Mouse (Mus musculus) bone marrow, adult 2 months (tissue): Measurements from ENCODE around the gene Gm20481. TPM values are rescaled to one million over a fixed set of nuclear protein-coding genes. Genes with fewer than 3 reads are reported as not detected.
"Not testable (repeated sequence)": the region's sequence is repeated elsewhere in the genome, so short reads cannot be mapped to it uniquely, and the experiment has no call there.

Source experiments
- H3K27ac ChIP-seq: fragments of 200-500 bp; 2 replicates; pipeline ENCODE4 v1.5.1; 2012; ENCODE audit warnings: low read depth, mild to moderate bottlenecking, control low read depth, inconsistent platforms, low read length; ENCODE audit not compliant: control insufficient read depth, poor library complexity, insufficient read depth
- H3K4me1 ChIP-seq: fragments of 200-500 bp; 2 replicates; pipeline ENCODE4 v1.6.1; 2011; ENCODE audit warnings: low read length; ENCODE audit not compliant: control insufficient read depth, insufficient read depth
- H3K4me3 ChIP-seq: fragments of 200-500 bp; replicated peaks from 2 replicates; pipeline ENCODE3; 2011; ENCODE audit warnings: mild to moderate bottlenecking, low read depth, low read length, control low read depth; ENCODE audit not compliant: control insufficient read depth
- CTCF ChIP-seq: fragments of 200-500 bp; IDR thresholded peaks from 2 replicates; pipeline ENCODE4 v1.5.1; 2011; ENCODE audit warnings: low read length, control low read depth; ENCODE audit not compliant: control insufficient read depth, insufficient read depth
- POLR2A ChIP-seq: fragments of 200-500 bp; IDR thresholded peaks from 2 replicates; pipeline ENCODE4 v1.6.1; 2011; ENCODE audit warnings: low read depth, mild to moderate bottlenecking, control low read depth, low read length, borderline replicate concordance; ENCODE audit not compliant: control insufficient read depth
- WGBS: fragments of 180-500 bp; shearing (Covaris S2); methylation state at CpG from one replicate; pipeline ENCODE4 v1.1.7; 2018; 5-methylcytosine and 5-hydroxymethylcytosine counted together
- polyA plus RNA-seq: library from polyadenylated mRNA; stranded (reverse); fragments of >200 nt; gene quantifications from 2 replicates; pipeline ENCODE4 v1.2.4, GENCODE M21; 2011; ENCODE audit warnings: low replicate concordance; ENCODE audit not compliant: missing spikeins, insufficient read depth, insufficient read length

The Gm20481 gene
- polyA plus RNA-seq = not detected in 2 replicates

- H3K4me1 ChIP-seq, H3K4me3 ChIP-seq, H3K27ac ChIP-seq: not testable (repeated sequence)
- 65% methylated on average over 7 of the region's 11 CpGs for WGBS
Measured at GRCm38 (mm10) chr17:34969822-34970221, at the start of gene Gm20481. Gene Gm20481 (plus strand): TSS chr17:34969912.

GRCm38 (mm10) chr17:34922939-34923338 lies 46.8 kb upstream of the Gm20481 start:
- no peak overlapping the region for H3K4me3 ChIP-seq
- 58% methylated on average over 6 of the region's 6 CpGs for WGBS
- TF ChIP-seq POLR2A (no peak), CTCF (no peak)
- no peaks in the 10 kb centered on the region; the same call in 1 of the 2 replicates for H3K4me1 ChIP-seq
- H3K27ac ChIP-seq = no peak overlapping the region

- 32% methylated on average over 5 of the region's 5 CpGs for WGBS
- H3K27ac ChIP-seq = no peak overlapping the region
- no peak overlapping the region for H3K4me3 ChIP-seq
- H3K4me1 ChIP-seq = no peaks in the 10 kb centered on the region; the same call in 1 of the 2 replicates
- TF ChIP-seq POLR2A = no peak
- TF ChIP-seq CTCF = no peak
Measured at GRCm38 (mm10) chr17:34924258-34924657, 45.5 kb upstream of the Gm20481 start.

DNA sequence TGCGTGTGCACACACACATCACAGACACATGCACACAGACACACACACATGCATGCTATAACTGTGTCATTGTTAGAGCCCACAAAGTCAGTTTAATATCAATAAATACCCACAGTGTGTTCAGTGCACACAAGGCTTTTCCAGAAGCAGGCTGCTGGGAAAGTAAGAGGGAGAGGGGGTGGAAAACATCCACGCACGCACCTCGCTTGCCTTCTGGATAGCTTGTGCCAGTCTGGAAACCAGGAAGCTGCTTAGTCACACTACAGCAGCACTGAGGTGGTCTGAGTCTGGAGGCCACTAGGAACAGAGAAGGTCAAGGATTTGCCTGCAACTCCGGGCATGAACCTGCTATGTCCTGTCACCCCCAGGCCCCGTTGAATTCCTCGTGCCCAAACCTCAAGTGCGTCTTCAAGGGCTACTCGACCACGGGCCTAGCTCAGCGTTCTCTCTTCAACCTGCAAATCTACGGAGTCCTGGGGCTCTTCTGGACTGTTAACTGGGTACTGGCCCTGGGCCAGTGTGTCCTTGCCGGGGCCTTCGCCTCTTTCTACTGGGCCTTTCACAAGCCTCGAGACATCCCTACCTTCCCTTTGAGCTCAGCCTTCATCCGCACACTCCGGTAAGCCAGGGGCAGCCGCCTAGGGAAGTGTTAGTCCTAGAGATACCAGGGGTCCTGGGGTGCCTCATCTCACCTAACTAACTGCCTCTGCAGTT lies 42.2 kb upstream of the Gm20481 start:
- WGBS = 89% methylated on average over 18 of the region's 18 CpGs
- Histone ChIP-seq H3K27ac (no peak overlapping the region), H3K4me1 (no peaks in the 10 kb centered on the region; the same call in 1 of the 2 replicates), H3K4me3 (no peak overlapping the region)
- TF ChIP-seq CTCF = no peak
- TF ChIP-seq POLR2A = no peak

DNA sequence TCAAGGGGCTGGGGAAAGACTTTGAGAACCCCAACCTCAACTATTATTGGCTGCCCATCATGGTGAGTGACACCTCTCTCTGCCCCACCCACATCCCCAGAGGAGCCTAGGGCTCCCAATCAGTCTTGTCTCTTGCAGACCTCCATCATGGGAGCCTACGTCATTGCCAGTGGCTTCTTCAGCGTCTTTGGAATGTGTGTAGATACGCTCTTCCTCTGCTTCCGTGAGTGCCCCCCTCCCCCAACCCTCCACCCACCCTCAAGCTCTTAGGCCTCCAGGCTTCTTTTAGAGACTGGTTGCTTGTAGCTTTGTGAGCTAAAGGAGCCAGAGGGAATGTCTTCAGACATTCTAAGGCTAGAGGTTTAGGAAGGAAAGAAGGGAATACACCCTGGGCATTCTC lies 40.9 kb upstream of the Gm20481 start:
- WGBS = 85% methylated on average over 4 of the region's 4 CpGs
- Histone ChIP-seq H3K4me1 (no peaks in the 10 kb centered on the region; the same call in 1 of the 2 replicates), H3K4me3 (no peak overlapping the region), H3K27ac (no peak overlapping the region)
- no peak for TF ChIP-seq CTCF
- TF ChIP-seq POLR2A = no peak

DNA sequence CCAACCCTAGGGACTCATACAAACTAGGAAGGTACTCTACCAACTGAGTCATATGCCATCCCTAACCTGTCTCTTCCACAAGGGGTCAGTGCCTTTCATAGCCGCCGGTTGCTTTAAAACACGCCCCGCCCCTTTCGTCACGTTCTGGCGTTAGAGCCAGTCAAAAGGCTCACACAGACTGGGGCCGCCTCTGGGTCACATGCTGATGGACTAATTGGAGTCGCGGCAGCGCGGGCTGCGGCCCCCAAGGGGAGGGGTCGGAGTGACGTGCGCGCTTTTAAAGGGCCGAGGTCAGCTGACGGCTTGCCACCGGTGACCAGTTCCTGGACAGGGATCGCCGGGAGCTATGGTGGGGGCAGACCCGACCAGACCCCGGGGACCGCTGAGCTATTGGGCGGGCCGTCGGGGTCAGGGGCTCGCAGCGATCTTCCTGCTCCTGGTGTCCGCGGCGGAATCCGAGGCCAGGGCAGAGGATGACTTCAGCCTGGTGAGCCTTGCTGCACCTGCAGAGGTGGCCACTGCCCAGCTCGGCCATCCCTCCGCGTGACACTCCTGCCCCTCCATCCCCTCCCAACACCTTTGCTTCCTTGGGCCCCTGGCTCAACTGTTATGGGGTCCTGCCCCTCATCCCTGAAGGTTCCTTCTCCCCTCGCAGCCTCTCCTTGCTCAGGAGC lies 38.5 kb upstream of the Gm20481 start, which contains the start of gene Neu1:
Neu1 (plus strand) TSS at position 193 of the 674 bp plus-strand sequence.
- TF ChIP-seq POLR2A (peak; percentile 87), CTCF (peak; percentile 65)
- H3K4me3 ChIP-seq = peak within 1 kb of the TSS; percentile 89
- peaks cover 7% of the 10 kb centered on the region; the same call in 1 of the 2 replicates for H3K4me1 ChIP-seq
- peak within 1 kb of the TSS; percentile 57 for H3K27ac ChIP-seq
- under 1% methylated on average over 38 of the region's 38 CpGs for WGBS

DNA sequence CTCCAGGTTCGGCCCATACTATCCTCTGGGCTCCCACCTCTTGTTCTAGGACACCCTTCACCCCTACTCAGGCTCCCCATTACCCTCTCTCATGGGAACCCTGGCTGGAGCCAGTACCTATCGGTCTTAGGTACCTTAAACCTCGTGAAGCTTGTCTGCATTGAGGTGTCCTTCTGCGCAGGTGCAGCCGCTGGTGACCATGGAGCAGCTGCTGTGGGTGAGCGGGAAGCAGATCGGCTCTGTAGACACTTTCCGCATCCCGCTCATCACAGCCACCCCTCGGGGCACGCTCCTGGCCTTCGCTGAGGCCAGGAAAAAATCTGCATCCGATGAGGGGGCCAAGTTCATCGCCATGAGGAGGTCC lies 38.0 kb upstream of the Gm20481 start:
- peaks cover 7% of the 10 kb centered on the region; the same call in 1 of the 2 replicates for H3K4me1 ChIP-seq
- 5% methylated on average over 14 of the region's 14 CpGs for WGBS
- H3K27ac ChIP-seq = peak overlapping the region; percentile 57
- H3K4me3 ChIP-seq = peak overlapping the region; percentile 89
- TF ChIP-seq CTCF = no peak

GRCm38 (mm10) chr17:34932287-34932686 lies 37.4 kb upstream of the Gm20481 start:
- Histone ChIP-seq H3K4me3 (peak overlapping the region; percentile 89), H3K4me1 (peaks cover 8% of the 10 kb centered on the region; the same call in 1 of the 2 replicates), H3K27ac (peak overlapping the region; percentile 57)
- TF ChIP-seq CTCF = no peak
- TF ChIP-seq POLR2A = no peak
- WGBS = 34% methylated on average over 8 of the region's 8 CpGs

DNA sequence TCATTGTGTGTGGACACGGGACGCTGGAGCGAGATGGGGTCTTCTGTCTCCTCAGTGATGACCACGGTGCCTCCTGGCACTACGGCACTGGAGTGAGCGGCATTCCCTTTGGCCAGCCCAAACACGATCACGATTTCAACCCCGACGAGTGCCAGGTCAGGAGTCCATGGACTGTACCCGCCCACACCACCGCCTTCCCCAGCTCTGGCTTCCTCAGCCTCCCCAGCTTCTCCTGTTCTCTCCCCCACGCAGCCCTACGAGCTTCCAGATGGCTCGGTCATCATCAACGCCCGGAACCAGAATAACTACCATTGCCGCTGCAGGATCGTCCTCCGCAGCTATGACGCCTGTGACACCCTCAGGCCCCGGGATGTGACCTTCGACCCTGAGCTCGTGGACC lies 35.7 kb upstream of the Gm20481 start:
- TF ChIP-seq CTCF (no peak), POLR2A (0 out of 2 replicates have a peak, but pooled peaks have one; percentile 11)

More for the DNA sequence above, 35.7 kb upstream of the Gm20481 start:
- no peak overlapping the region for H3K4me3 ChIP-seq
- WGBS = 79% methylated on average over 24 of the region's 24 CpGs
- H3K4me1 ChIP-seq = peaks cover 10% of the 10 kb centered on the region; the same call in 1 of the 2 replicates
- H3K27ac ChIP-seq = peak overlapping the region; percentile 83
